Mouse (Mus musculus) common myeloid progenitor, adult 5-6 weeks (primary cell): ENCODE data around the gene Arl15. TPM values are rescaled to one million over a fixed set of nuclear protein-coding genes. Genes with fewer than 3 reads are reported as not detected.

Source experiments
- ATAC-seq: replicated peaks from 2 replicates; pipeline ENCODE4 v1.8.0; 2016; ENCODE audit warnings: low read depth, mild to moderate bottlenecking, moderate TSS enrichment, inconsistent platforms; ENCODE audit not compliant: poor library complexity, severe bottlenecking
- total RNA-seq: library from RNA; stranded (forward); fragments of 200-1000, 187-1606 nt; gene quantifications from 2 replicates; pipeline ENCODE4 v1.2.3, GENCODE M21; 2017

Arl15 gene
- total RNA-seq, 1 experiment from 2014 or later, result 18.9 TPM

DNA sequence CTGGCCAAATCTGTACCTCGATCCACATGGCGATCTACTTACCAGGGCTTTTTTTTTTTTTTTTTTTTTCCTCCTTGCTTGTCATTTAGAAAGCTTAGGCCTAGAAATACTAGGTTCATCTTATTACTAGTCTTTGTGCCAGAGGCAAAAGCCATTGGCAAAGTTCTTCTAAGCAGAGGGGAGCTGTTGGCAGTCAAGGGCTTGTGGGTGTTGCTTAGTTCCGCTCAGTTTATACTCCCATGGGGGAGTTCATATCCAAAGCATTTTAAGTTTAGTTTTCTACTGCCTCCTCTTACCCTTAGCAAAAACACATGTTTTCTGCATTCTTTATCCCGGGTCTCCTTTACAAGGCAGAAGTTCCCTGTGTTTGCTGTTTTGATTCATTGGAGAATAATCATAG lies 325.5 kb downstream of the Arl15 start:
- ATAC-seq, result no peak

DNA sequence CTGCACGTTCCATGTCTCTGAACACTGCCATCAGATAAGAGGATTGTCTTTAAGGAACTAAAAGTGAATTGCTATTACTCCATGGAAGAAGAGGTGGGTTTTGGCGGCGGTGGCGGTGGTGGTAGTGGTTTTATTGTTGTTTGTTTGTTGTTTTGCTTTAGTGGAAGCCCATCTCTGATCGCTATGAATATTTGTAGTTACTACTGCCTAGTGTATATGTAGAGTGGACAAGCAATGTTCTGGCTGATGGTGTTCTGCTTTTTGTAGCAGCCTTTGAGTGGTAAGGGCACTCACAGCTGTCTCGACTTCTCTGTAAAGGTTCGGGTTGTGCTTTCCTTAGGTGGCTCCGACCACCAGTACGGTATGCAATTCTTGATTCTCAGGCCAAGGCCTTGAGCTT lies 327.3 kb downstream of the Arl15 start:
- ATAC-seq, result no peak

GRCm38 (mm10) chr13:114123391-114123790 lies 329.1 kb downstream of the Arl15 start:
- no peak for ATAC-seq

- no peak for ATAC-seq
These were observed 330.1 kb downstream of the Arl15 start for GRCm38 (mm10) chr13:114124385-114124784.

DNA sequence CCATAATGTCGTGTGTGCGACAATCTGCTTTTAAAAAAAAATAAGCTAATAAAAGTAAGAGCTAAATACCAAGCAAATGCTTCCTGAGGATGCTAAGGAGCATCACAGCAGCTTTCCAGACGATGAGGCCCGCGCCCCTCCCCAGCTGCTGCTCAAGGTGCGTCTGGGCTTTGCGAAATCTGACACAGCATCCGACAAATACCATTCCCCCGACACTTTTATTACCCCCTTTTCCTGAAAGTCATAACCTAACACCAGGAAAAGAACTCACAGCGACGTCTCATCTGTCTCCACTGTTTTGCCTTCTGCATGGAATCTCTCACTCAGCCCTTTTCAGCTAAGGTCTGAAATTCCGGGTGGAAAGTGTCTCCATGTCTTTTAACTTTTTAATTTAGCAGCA lies 330.7 kb downstream of the Arl15 start:
- no peak for ATAC-seq

DNA sequence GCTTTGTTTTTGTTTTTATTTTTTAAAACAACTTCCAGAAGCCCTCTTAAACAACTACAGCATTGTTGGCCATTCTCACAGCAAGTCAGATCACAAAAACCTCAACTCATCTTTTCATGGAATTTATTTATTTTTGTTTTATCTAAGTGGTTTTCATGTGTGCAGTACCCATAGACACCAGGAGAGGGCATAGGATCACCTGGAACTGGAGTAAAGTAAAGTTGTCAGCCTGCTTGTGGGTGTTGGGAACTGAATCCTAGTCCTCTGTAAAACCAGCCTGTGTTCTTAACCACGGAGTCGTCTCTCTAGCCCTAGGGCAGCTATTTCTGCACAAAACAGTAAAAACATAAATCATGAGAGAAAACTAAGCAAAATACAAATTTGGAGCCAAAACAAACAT lies 334.1 kb downstream of the Arl15 start:
- ATAC-seq, result no peak

GRCm38 (mm10) chr13:114129986-114130385 lies 335.7 kb downstream of the Arl15 start:
- no peak for ATAC-seq

DNA sequence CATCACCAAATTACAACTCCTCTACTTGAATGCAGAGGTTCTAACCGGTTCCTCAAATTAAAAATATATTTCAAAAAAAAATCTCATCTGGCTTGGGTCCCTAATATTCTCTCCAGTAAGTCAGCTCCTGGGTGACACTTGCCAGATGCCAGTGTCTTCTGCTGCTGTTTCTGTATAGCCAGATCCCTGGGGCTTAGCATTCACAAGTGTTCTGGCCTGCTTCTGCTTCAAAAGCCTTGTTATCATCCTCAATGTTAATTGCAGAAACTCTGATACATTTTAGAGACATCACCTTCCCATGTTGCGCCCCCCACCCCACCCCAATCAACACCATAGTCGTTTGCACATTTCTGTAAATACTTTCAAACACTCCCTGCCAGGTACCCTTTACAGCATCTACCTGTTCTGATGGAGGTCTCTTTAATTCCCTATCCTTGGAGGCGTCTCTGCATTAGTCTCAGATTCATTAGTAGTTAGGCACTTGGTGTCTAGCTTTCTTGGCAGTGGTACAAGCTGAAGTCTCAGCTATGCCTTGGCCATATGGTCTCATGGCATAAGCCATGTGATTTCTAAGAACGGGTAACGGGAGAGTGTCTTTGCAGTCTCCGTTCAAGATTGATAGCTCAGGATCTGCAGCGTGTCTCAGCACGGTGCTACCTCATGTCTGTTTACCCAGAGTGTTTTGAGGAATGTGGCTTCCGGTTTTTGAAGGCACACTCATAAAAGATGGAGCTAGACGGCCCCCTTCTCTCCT lies 336.4 kb downstream of the Arl15 start:
- no peak for ATAC-seq

DNA sequence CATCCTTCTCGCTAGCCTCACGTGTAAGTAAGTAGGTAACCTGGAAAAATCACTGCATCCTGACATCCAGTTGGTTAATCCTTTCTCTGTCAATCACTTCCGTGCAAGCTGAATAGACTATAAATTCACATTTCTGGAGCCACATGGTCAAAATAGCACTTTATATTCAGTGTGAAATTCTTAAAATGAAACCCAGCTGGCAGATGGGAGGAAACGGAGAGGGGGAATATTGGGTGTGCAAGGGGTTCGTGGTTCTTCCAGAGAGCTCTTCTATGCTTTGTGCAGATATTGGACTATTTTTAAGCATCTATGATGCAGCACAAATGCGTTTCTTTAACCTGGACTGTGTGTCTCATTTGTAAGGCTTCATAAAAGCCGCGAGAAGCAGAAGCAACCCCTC lies 344.6 kb downstream of the Arl15 start:
- no peak for ATAC-seq

DNA sequence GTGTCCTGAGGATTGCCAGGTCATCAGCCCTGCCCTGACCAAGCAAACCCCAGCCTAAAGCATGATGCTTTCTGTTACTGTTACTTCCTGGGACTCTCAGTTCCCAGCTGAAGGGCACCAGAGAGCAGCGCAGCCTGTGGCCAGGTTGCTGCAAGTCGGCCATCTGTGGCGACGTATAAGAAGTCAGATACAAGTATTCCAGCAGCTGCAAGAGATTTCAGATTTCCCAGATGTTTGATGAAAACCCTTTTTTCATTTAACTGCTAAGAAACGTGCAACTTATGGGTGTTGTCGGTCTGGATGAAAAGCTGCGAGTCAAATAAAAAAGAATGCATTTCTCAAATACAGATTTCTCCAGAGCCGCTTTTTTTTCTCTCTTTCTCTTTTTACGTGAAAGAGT lies 345.3 kb downstream of the Arl15 start:
- no peak for ATAC-seq

- no peak for ATAC-seq
These were observed 348.5 kb downstream of the Arl15 start for GRCm38 (mm10) chr13:114142826-114143225.

GRCm38 (mm10) chr13:114143247-114143646 lies 348.9 kb downstream of the Arl15 start:
- no peak for ATAC-seq

GRCm38 (mm10) chr13:114144052-114145046 lies 350.0 kb downstream of the Arl15 start:
- no peak for ATAC-seq

GRCm38 (mm10) chr13:114145249-114145648 lies 350.9 kb downstream of the Arl15 start:
- no peak for ATAC-seq

- no peak for ATAC-seq
These were observed 356.8 kb downstream of the Arl15 start for GRCm38 (mm10) chr13:114150856-114151697.

GRCm38 (mm10) chr13:114151698-114152069 lies 357.4 kb downstream of the Arl15 start:
- ATAC-seq, result no peak

DNA sequence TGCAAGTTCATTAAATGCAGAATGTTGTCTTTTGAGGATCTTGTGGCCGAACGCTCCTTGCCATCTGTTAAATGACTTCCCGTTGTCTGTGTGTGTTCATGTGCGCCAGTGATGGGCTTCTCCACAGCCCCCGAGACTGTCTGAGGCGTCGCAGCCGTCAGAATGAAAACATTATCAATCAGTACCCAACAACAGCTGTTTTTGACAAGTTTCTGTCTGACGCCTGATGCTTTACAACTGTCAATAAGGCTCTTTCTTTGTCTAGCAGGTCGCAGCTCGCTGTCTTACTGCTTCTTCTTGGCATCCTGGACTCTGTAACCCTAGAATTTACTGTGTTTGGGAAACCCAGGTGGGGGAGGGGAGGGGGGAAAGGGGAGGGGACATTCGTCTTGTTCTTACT lies 362.4 kb downstream of the Arl15 start:
- no peak for ATAC-seq

DNA sequence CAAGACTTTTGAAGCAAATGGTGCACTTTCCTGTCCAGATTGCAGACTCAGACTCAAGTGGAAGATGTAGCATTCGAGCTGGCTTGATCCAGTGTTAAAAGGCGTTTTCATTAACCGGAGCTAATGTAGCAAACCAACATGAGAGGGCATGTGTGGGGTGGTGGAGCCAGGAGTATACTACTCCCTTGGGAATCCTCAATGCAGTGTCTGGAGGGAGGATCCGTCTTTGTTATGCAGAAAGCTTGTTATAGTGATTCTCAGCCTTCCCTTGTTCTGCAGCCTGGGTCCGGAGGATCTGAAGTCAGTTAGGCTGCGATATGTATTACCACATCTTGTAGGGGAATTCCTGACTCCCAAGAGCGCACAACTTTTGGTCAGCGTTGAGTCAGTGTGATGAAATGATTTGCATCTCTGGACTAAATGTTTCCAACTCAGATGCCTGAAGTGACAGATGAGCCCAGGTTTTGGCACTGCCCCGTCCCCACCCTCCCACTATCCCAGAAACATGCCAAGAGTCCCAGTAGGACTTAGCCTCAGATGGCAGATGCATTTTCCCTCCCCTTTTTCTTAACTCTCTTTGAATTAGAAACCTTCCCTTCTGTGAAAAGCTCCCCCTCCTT lies 363.9 kb downstream of the Arl15 start:
- ATAC-seq, result no peak

GRCm38 (mm10) chr13:114159634-114160391 lies 365.5 kb downstream of the Arl15 start:
- no peak for ATAC-seq
